In genomic region chr13:77708514-77709013, GRCm38 (mm10) we compare ENCODE assay signal across 8 mouse cellular contexts. TPM values are rescaled to one million over a fixed set of nuclear protein-coding genes. Genes with fewer than 3 reads are reported as not detected.
DNase-seq lines count a peak whose midpoint lies in the region; ATAC-seq and TF ChIP-seq lines count a peak whose summit lies in the region.

No protein-coding gene starts in this region.

- WGBS in heart, embryonic 12.5 days = under 1% methylated on average over 35 of the region's 35 CpGs
- under 1% methylated on average over 35 of the region's 35 CpGs for WGBS in kidney, postnatal 0 days
- WGBS in liver, embryonic 11.5 days = under 1% methylated on average over 35 of the region's 35 CpGs
- under 1% methylated on average over 35 of the region's 35 CpGs for WGBS in stomach, embryonic 14.5 days

- H3K27me3 ChIP-seq in heart, embryonic 12.5 days (replicated peaks) = no peaks in the 10 kb centered on the region
- H3K27me3 ChIP-seq in kidney, postnatal 0 days (ENCODE audit: insufficient read depth, low read length) = no peaks in the 10 kb centered on the region
- no peaks in the 10 kb centered on the region for H3K27me3 ChIP-seq in liver, embryonic 11.5 days (replicated peaks; ENCODE audit: control insufficient read depth, insufficient read depth, low read length)
- H3K27me3 ChIP-seq in stomach, embryonic 14.5 days (ENCODE audit: control insufficient read depth, insufficient read depth, low read length) = no peaks in the 10 kb centered on the region

- no peak overlapping the region for H3K27ac ChIP-seq in heart, embryonic 12.5 days (ENCODE audit: poor library complexity, severe bottlenecking)
- peak overlapping the region; percentile 68 for H3K27ac ChIP-seq in kidney, postnatal 0 days
- peak overlapping the region; percentile 56; the same call in 1 of the 2 replicates for H3K27ac ChIP-seq in liver, embryonic 11.5 days (ENCODE audit: low read depth, low read length)
- no peak overlapping the region for H3K27ac ChIP-seq in stomach, embryonic 14.5 days (ENCODE audit: low read length)

- peak; percentile 92 for DNase-seq in CD4-positive helper T cell, adult 2 months (ENCODE audit: low read depth, low spot score)
- peak; percentile 74 for DNase-seq in brain, embryonic 18.5 days (ENCODE audit: low read depth, low spot score)
- DNase-seq in kidney, postnatal 0 days (ENCODE audit: low spot score) = peak; percentile 96
- DNase-seq in liver, embryonic 11.5 days (ENCODE audit: low spot score) = peak; percentile 87
- peak; percentile 94 for DNase-seq in naive thymus-derived CD4-positive, alpha-beta T cell, adult 2 months (ENCODE audit: low read depth)

- peaks cover 10% of the 10 kb centered on the region for H3K4me1 ChIP-seq in heart, embryonic 12.5 days (replicated peaks)
- H3K4me1 ChIP-seq in kidney, postnatal 0 days (replicated peaks; ENCODE audit: insufficient read depth, low read length) = 0 out of 2 replicates have a peak, but pooled peaks cover 6% of the 10 kb centered on the region
- peaks cover 6% of the 10 kb centered on the region for H3K4me1 ChIP-seq in liver, embryonic 11.5 days (replicated peaks; ENCODE audit: control insufficient read depth, insufficient read depth, low read length)
- peaks cover 11% of the 10 kb centered on the region; the same call in 1 of the 2 replicates for H3K4me1 ChIP-seq in stomach, embryonic 14.5 days (ENCODE audit: control insufficient read depth, insufficient read depth, low read length)

- peak overlapping the region; percentile 71 for H3K4me2 ChIP-seq in heart, embryonic 12.5 days
- H3K4me2 ChIP-seq in kidney, postnatal 0 days (ENCODE audit: low read length) = peak overlapping the region; percentile 79
- peak overlapping the region; percentile 75 for H3K4me2 ChIP-seq in liver, embryonic 11.5 days
- peak overlapping the region; percentile 76 for H3K4me2 ChIP-seq in stomach, embryonic 14.5 days (replicated peaks; ENCODE audit: low read depth, low read length)

- H3K9me3 ChIP-seq in heart, embryonic 12.5 days (replicated peaks) = no peaks in the 10 kb centered on the region
- H3K9me3 ChIP-seq in kidney, postnatal 0 days (replicated peaks; ENCODE audit: low read length) = no peaks in the 10 kb centered on the region
- no peaks in the 10 kb centered on the region for H3K9me3 ChIP-seq in liver, embryonic 11.5 days (ENCODE audit: control insufficient read depth, low read length)
- H3K9me3 ChIP-seq in stomach, embryonic 14.5 days (ENCODE audit: control insufficient read depth, low read depth, low read length) = no peaks in the 10 kb centered on the region

- H3K4me3 ChIP-seq in heart, embryonic 12.5 days = peak overlapping the region; percentile 85
- peak overlapping the region; percentile 95 for H3K4me3 ChIP-seq in kidney, postnatal 0 days (replicated peaks; ENCODE audit: low read depth, low read length)
- peak overlapping the region; percentile 91 for H3K4me3 ChIP-seq in liver, embryonic 11.5 days (ENCODE audit: low read depth, low read length)
- peak overlapping the region; percentile 92 for H3K4me3 ChIP-seq in stomach, embryonic 14.5 days (ENCODE audit: low read depth, low read length)

- peak; percentile 98 for ATAC-seq in erythroid progenitor cell, adult 5-6 weeks (replicated peaks; ENCODE audit: low FRiP score, poor library complexity, severe bottlenecking)
- peak; percentile 92 for ATAC-seq in heart, embryonic 12.5 days (ENCODE audit: insufficient number of reproducible peaks, low FRiP score)
- ATAC-seq in kidney, postnatal 0 days (replicated peaks; ENCODE audit: low FRiP score, low read depth) = peak; percentile 98
- peak; percentile 94 for ATAC-seq in liver, embryonic 11.5 days (replicated peaks; ENCODE audit: low FRiP score)
- peak; percentile 93 for ATAC-seq in stomach, embryonic 14.5 days (ENCODE audit: insufficient number of reproducible peaks, insufficient read depth, low FRiP score, low read depth)

- no peak for TF ChIP-seq CTCF in kidney, postnatal 0 days (IDR thresholded peaks at IDR 0.05; ENCODE audit: low read depth)

- peak overlapping the region; percentile 88 for H3K9ac ChIP-seq in heart, embryonic 12.5 days
- H3K9ac ChIP-seq in kidney, postnatal 0 days (ENCODE audit: low read depth, low read length) = peak overlapping the region; percentile 81
- H3K9ac ChIP-seq in liver, embryonic 11.5 days (ENCODE audit: low read depth, low read length) = peak overlapping the region; percentile 89
- peak overlapping the region; percentile 81 for H3K9ac ChIP-seq in stomach, embryonic 14.5 days (replicated peaks; ENCODE audit: low read depth, low read length)

- H3K36me3 ChIP-seq in heart, embryonic 12.5 days = 0 out of 2 replicates have a peak, but pooled peaks cover 1% of the 10 kb centered on the region
- no peaks in the 10 kb centered on the region for H3K36me3 ChIP-seq in kidney, postnatal 0 days (ENCODE audit: insufficient read depth, low read length)
- H3K36me3 ChIP-seq in liver, embryonic 11.5 days (ENCODE audit: control insufficient read depth, insufficient read depth, low read length) = no peaks in the 10 kb centered on the region
- no peaks in the 10 kb centered on the region for H3K36me3 ChIP-seq in stomach, embryonic 14.5 days (ENCODE audit: control insufficient read depth, insufficient read depth, low read length)

RNA-seq across cellular contexts. Expression of gene Fam172a, which starts 6.7 kb away (rescaled TPM):
- total RNA-seq in erythroid progenitor cell, adult 5-6 weeks (2015; ENCODE audit: low replicate concordance) = 15.1 and 26.0 TPM in 2 replicates
- total RNA-seq in erythroid progenitor cell, adult 5-6 weeks (2017; ENCODE audit: low replicate concordance) = 8.0 and 10.3 TPM in 2 replicates
- 22.5 and 25.1 TPM in 2 replicates for polyA plus RNA-seq in heart, embryonic 12.5 days (2016; fragmentation: Nextera tagmentation; extraction: Ambion mirVana)
- polyA plus RNA-seq in kidney, postnatal 0 days (2015; fragmentation: Nextera tagmentation; extraction: Ambion mirVana) = 28.7 and 29.8 TPM in 2 replicates
- polyA plus RNA-seq in liver, embryonic 11.5 days (2014; fragmentation: Nextera tagmentation; extraction: Ambion mirVana) = 22.8 and 26.6 TPM in 2 replicates
- 33.3 and 35.6 TPM in 2 replicates for polyA plus RNA-seq in stomach, embryonic 14.5 days (2014; fragmentation: Nextera tagmentation; extraction: Ambion mirVana)

Comparison
In these comparisons a context has a peak if more than half of its experiments do, and no peak if none do; other contexts are left out.
1. H3K27ac ChIP-seq: peak in kidney, postnatal 0 days (single experiment) and liver, embryonic 11.5 days (single experiment); none in heart, embryonic 12.5 days (single experiment) and stomach, embryonic 14.5 days (single experiment).
2. Peak in every context shown above with its lines, with median percentiles within 50 percentile points of each other: DNase-seq, ATAC-seq, H3K4me2 ChIP-seq, H3K4me3 ChIP-seq and H3K9ac ChIP-seq.